ENCODE assay signal across 8 mouse cellular contexts in the genomic region with DNA sequence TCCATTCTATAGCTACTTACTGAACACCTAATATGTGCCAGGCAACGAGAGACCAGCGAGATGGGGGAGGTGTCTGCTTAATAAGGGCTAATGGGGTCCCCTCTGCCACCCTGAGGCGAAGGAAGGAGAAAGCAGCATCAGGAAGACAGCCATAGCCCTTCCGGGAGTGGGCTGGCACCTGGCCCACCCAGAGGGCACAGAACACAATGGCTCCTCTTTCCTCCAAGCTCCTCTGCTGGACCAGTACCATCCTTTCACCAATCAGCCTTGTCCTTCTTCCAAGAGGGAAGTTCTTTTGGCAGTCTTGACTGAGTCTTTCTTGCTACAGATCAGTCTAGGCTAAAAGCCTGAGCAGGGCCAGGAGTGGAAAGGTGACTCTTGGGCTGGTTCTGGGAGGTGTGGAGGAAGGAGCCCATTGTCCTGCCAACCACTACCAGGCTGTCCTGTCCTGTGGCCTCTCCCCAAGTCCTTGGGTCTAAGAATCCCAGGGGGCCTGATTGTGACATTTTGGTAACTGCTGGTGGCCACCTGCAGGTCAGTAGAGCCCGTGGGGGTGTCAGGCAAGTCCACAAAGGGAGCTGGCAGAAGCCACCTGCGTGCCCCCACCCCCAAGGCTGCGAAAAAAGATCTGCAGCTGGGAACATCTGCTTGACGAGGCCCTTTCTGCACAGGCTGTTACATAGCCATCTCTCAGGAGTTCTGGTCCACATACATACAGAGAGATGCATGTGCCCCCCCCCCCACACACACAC. TPM values are rescaled to one million over a fixed set of nuclear protein-coding genes. Genes with fewer than 3 reads are reported as not detected.
DNase-seq lines count a peak whose midpoint lies in the region; ATAC-seq and TF ChIP-seq lines count a peak whose summit lies in the region.

No protein-coding gene starts in this region.

- H3K9ac ChIP-seq in heart, embryonic 14.5 days (ENCODE audit: low read length), result no peak overlapping the region
- no peak overlapping the region for H3K9ac ChIP-seq in ES-Bruce4 (ENCODE audit: low read depth, poor library complexity, severe bottlenecking)
- peak overlapping the region; percentile 67 for H3K9ac ChIP-seq in forebrain, embryonic 14.5 days (ENCODE audit: low read length)
- H3K9ac ChIP-seq in liver, postnatal 0 days (replicated peaks), result no peak overlapping the region

- TF ChIP-seq EP300 in ES-Bruce4 (IDR thresholded peaks at IDR 0.05; ENCODE audit: insufficient read depth, low read depth, low read length), result no peak
- no peak for TF ChIP-seq EP300 in liver, postnatal 0 days (IDR thresholded peaks at IDR 0.05; ENCODE audit: low read depth)

- no peak for TF ChIP-seq POLR2A in ES-Bruce4 (IDR thresholded peaks at IDR 0.05; ENCODE audit: insufficient read depth, low read length)

- no peak for TF ChIP-seq CTCF in ES-Bruce4 (IDR thresholded peaks at IDR 0.05; ENCODE audit: low read depth, low read length)
- TF ChIP-seq CTCF in liver, postnatal 0 days (IDR thresholded peaks at IDR 0.05; ENCODE audit: low read depth), result no peak

- DNase-seq in heart, adult 18-20 months, result no peak
- peak; percentile 34 for DNase-seq in forebrain, embryonic 14.5 days (ENCODE audit: low spot score)
- DNase-seq in liver, postnatal 0 days, result peak; percentile 49
- DNase-seq in embryo, embryonic 10 days (ENCODE audit: low spot score), result no peak
- no peak for DNase-seq in lung, postnatal 36 days
- DNase-seq in yolk sac, embryonic 10.5 days (ENCODE audit: low spot score), result no peak

- peak overlapping the region; percentile 80 for H3K4me2 ChIP-seq in heart, embryonic 14.5 days (ENCODE audit: low read length)
- peak overlapping the region; percentile 71 for H3K4me2 ChIP-seq in forebrain, embryonic 14.5 days (ENCODE audit: low read length)
- H3K4me2 ChIP-seq in liver, postnatal 0 days (ENCODE audit: low read depth, low read length), result peak overlapping the region; percentile 74

- H3K4me1 ChIP-seq in heart, embryonic 14.5 days (ENCODE audit: control insufficient read depth in 2 of 2, insufficient read depth in 2 of 2, low read length in 2 of 2), result peaks cover 3 to 5% of the 10 kb centered on the region in 2 experiments; a peak in 2 of 4 replicates
- H3K4me1 ChIP-seq in ES-Bruce4 (ENCODE audit: control insufficient read depth, insufficient read depth, low read length), result no peaks in the 10 kb centered on the region
- peaks cover 5% of the 10 kb centered on the region; the same call in 1 of the 2 replicates for H3K4me1 ChIP-seq in forebrain, embryonic 14.5 days (ENCODE audit: control insufficient read depth, insufficient read depth, low read length)
- H3K4me1 ChIP-seq in liver, postnatal 0 days (ENCODE audit: insufficient read depth), result peaks cover 17% of the 10 kb centered on the region

- peak overlapping the region; percentile 18 to 42 for H3K4me3 ChIP-seq in heart, embryonic 14.5 days (ENCODE audit: control insufficient read depth in 1 of 2, insufficient read depth in 1 of 2, low read depth in 1 of 2, low read length in 2 of 2)
- H3K4me3 ChIP-seq in ES-Bruce4 (ENCODE audit: low read depth, low read length), result peak overlapping the region; percentile 48
- H3K4me3 ChIP-seq in forebrain, embryonic 14.5 days (ENCODE audit: low read depth, low read length), result peak overlapping the region; percentile 38
- peak overlapping the region; percentile 39; the same call in 1 of the 2 replicates for H3K4me3 ChIP-seq in liver, postnatal 0 days (ENCODE audit: low read depth, low read length)

- H3K27ac ChIP-seq in heart, embryonic 14.5 days (replicated peaks in 1 of 2; ENCODE audit: control insufficient read depth in 1 of 2, insufficient read depth in 1 of 2, low read depth in 2 of 2, low read length in 2 of 2), result no peak overlapping the region
- no peak overlapping the region for H3K27ac ChIP-seq in ES-Bruce4 (ENCODE audit: insufficient read depth, low read length)
- 0 out of 2 replicates have a peak overlapping the region, but pooled peaks have one; percentile 44 for H3K27ac ChIP-seq in forebrain, embryonic 14.5 days (ENCODE audit: low read depth, low read length)
- H3K27ac ChIP-seq in liver, postnatal 0 days (ENCODE audit: low read depth), result no peak overlapping the region; the same call in 1 of the 2 replicates

- H3K9me3 ChIP-seq in heart, embryonic 14.5 days (ENCODE audit: control insufficient read depth, low read length), result no peaks in the 10 kb centered on the region
- H3K9me3 ChIP-seq in ES-Bruce4 (replicated peaks; ENCODE audit: control insufficient read depth, insufficient read depth, low read length, poor library complexity, severe bottlenecking), result no peaks in the 10 kb centered on the region
- H3K9me3 ChIP-seq in forebrain, embryonic 14.5 days (replicated peaks; ENCODE audit: control insufficient read depth, low read length), result no peaks in the 10 kb centered on the region
- no peaks in the 10 kb centered on the region for H3K9me3 ChIP-seq in liver, postnatal 0 days (ENCODE audit: low read length)

- WGBS in heart, embryonic 14.5 days, result 37% methylated on average over 8 of the region's 8 CpGs
- WGBS in forebrain, embryonic 14.5 days, result 22% methylated on average over 8 of the region's 8 CpGs
- WGBS in liver, postnatal 0 days (ENCODE audit: insufficient replicate concordance), result 39% methylated on average over 8 of the region's 8 CpGs

- no peak for ATAC-seq in heart, embryonic 14.5 days (ENCODE audit: insufficient number of reproducible peaks, insufficient read depth, low FRiP score, low read depth)
- ATAC-seq in forebrain, embryonic 14.5 days, result no peak; the same call in 1 of the 2 replicates
- no peak for ATAC-seq in liver, postnatal 0 days

- H3K36me3 ChIP-seq in heart, embryonic 14.5 days (ENCODE audit: control insufficient read depth, insufficient read depth, low read length), result no peaks in the 10 kb centered on the region
- H3K36me3 ChIP-seq in ES-Bruce4 (ENCODE audit: control insufficient read depth, insufficient read depth, low read length, poor library complexity, severe bottlenecking), result no peaks in the 10 kb centered on the region
- no peaks in the 10 kb centered on the region for H3K36me3 ChIP-seq in forebrain, embryonic 14.5 days (ENCODE audit: control insufficient read depth, insufficient read depth, low read length)
- no peaks in the 10 kb centered on the region for H3K36me3 ChIP-seq in liver, postnatal 0 days (replicated peaks; ENCODE audit: insufficient read depth, low read length)

- peaks cover 49% of the 10 kb centered on the region for H3K27me3 ChIP-seq in heart, embryonic 14.5 days (ENCODE audit: control insufficient read depth, insufficient read depth, low read length)
- H3K27me3 ChIP-seq in ES-Bruce4 (ENCODE audit: control insufficient read depth, insufficient read depth, low read length, poor library complexity, severe bottlenecking), result no peaks in the 10 kb centered on the region
- H3K27me3 ChIP-seq in forebrain, embryonic 14.5 days (replicated peaks; ENCODE audit: control insufficient read depth, insufficient read depth, low read length), result peaks cover 23% of the 10 kb centered on the region
- H3K27me3 ChIP-seq in liver, postnatal 0 days (ENCODE audit: insufficient read depth, low read length), result peaks cover 21% of the 10 kb centered on the region

RNA-seq across cellular contexts. Expression of a gene that starts 19.5 kb away (rescaled TPM):
- polyA plus RNA-seq in heart, embryonic 14.5 days (2014; fragmentation: Nextera tagmentation; extraction: Ambion mirVana), result 13.0 and 13.9 TPM in 2 replicates
- total RNA-seq in heart, adult 18-20 months (2021), result 10 to 100 TPM; 10.3 to 10.4 TPM
- polyA plus RNA-seq in ES-Bruce4 (2011; ENCODE audit: insufficient read depth, insufficient read length, low read depth, missing spikeins), result 10.6 and 13.4 TPM in 2 replicates
- polyA plus RNA-seq in forebrain, embryonic 14.5 days (2014; fragmentation: Nextera tagmentation; extraction: Ambion mirVana), result 11.5 and 13.0 TPM in 2 replicates
- polyA plus RNA-seq in liver, postnatal 0 days (2015; fragmentation: Nextera tagmentation; extraction: Ambion mirVana), result 3.1 and 3.4 TPM in 2 replicates

RNA-seq across cellular contexts. Expression of a gene that starts 19.6 kb away (rescaled TPM):
- 31.8 and 38.2 TPM in 2 replicates for polyA plus RNA-seq in heart, embryonic 14.5 days (2014; fragmentation: Nextera tagmentation; extraction: Ambion mirVana)
- total RNA-seq in heart, adult 18-20 months (2021), result 10 to 100 TPM; 19.8 to 19.9 TPM
- 21.1 and 22.4 TPM in 2 replicates for polyA plus RNA-seq in ES-Bruce4 (2011; ENCODE audit: insufficient read depth, insufficient read length, low read depth, missing spikeins)
- polyA plus RNA-seq in forebrain, embryonic 14.5 days (2014; fragmentation: Nextera tagmentation; extraction: Ambion mirVana), result 49.0 and 50.1 TPM in 2 replicates
- 12.8 and 13.1 TPM in 2 replicates for polyA plus RNA-seq in liver, postnatal 0 days (2015; fragmentation: Nextera tagmentation; extraction: Ambion mirVana)

Comparison
In these comparisons a context has a peak if more than half of its experiments do, and no peak if none do; other contexts are left out.
1. DNase-seq: peak in forebrain, embryonic 14.5 days (single experiment) and liver, postnatal 0 days (single experiment); none in heart, adult 18-20 months (0 of 2), embryo, embryonic 10 days (single experiment), lung, postnatal 36 days (single experiment) and yolk sac, embryonic 10.5 days (single experiment).
2. Peak in every context shown above with its lines, with median percentiles within 50 percentile points of each other: H3K4me2 ChIP-seq and H3K4me3 ChIP-seq.